Mouse (Mus musculus) heart, adult 11 months (tissue): ENCODE data around the gene Olfr523.
"Not testable (repeated sequence)": the region's sequence is repeated elsewhere in the genome, so short reads cannot be mapped to it uniquely, and the experiment has no call there.

ENCODE experiments used
- DNase-seq: peaks from one replicate; pipeline ENCODE4 v3.0.0; 2022

The Olfr523 gene

GRCm38 (mm10) chr7:140172936-140173335 lies at the start of gene Olfr523:
Olfr523 (plus strand) TSS chr7:140173217.
- peak; percentile 86 for DNase-seq

GRCm38 (mm10) chr7:140124382-140124781 lies 48.6 kb upstream of the Olfr523 start:
- DNase-seq: no peak

- peak; percentile 99 for DNase-seq
Measured at GRCm38 (mm10) chr7:140125278-140126021, 47.6 kb upstream of the Olfr523 start.

- DNase-seq: peak; percentile 93
Measured at GRCm38 (mm10) chr7:140126022-140126350, 47.0 kb upstream of the Olfr523 start.

- peak; percentile 92 for DNase-seq
Measured at GRCm38 (mm10) chr7:140126934-140127333, 46.1 kb upstream of the Olfr523 start.

GRCm38 (mm10) chr7:140127911-140128310 lies 45.1 kb upstream of the Olfr523 start:
- DNase-seq: peak; percentile 93

- not testable (repeated sequence) for DNase-seq
Measured at GRCm38 (mm10) chr7:140132184-140132583, 40.8 kb upstream of the Olfr523 start.

- not testable (repeated sequence) for DNase-seq
Measured at GRCm38 (mm10) chr7:140134033-140134432, 39.0 kb upstream of the Olfr523 start.

- no peak for DNase-seq
Measured at GRCm38 (mm10) chr7:140135106-140135770, 37.8 kb upstream of the Olfr523 start.

- DNase-seq: peak; percentile 99
Measured at GRCm38 (mm10) chr7:140137135-140138020, 35.6 kb upstream of the Olfr523 start, which contains the start of gene Mtg1. Mtg1 (plus strand) TSS chr7:140137564.

GRCm38 (mm10) chr7:140138021-140138310 lies 35.1 kb upstream of the Olfr523 start:
- no peak for DNase-seq

GRCm38 (mm10) chr7:140141350-140141749 lies 31.7 kb upstream of the Olfr523 start:
- DNase-seq: peak; percentile 94

GRCm38 (mm10) chr7:140144550-140144949 lies 28.5 kb upstream of the Olfr523 start:
- DNase-seq: peak; percentile 65

GRCm38 (mm10) chr7:140153383-140153782 lies 19.6 kb upstream of the Olfr523 start:
- DNase-seq: peak; percentile 87

- DNase-seq: no peak
Measured at GRCm38 (mm10) chr7:140153829-140154217, 19.2 kb upstream of the Olfr523 start.

GRCm38 (mm10) chr7:140154218-140154927 lies 18.6 kb upstream of the Olfr523 start, which contains the start of gene Sprn:
Sprn (minus strand) TSS chr7:140154877.
- DNase-seq: peak; percentile 85

- peak; percentile 64 for DNase-seq
Measured at GRCm38 (mm10) chr7:140160363-140160762, 12.7 kb upstream of the Olfr523 start.

GRCm38 (mm10) chr7:140164664-140165063 lies 8.4 kb upstream of the Olfr523 start, which contains the start of gene Olfr522:
Olfr522 (minus strand) TSS chr7:140164764.
- peak; percentile 53 for DNase-seq

- no peak for DNase-seq
Measured at GRCm38 (mm10) chr7:140167950-140168349, 5.1 kb upstream of the Olfr523 start.

GRCm38 (mm10) chr7:140169386-140169785 lies 3.6 kb upstream of the Olfr523 start:
- DNase-seq: no peak

GRCm38 (mm10) chr7:140170863-140171262 lies 2.2 kb upstream of the Olfr523 start:
- DNase-seq: peak; percentile 57

- DNase-seq: peak; percentile 77
Measured at GRCm38 (mm10) chr7:140179176-140179575, 6.2 kb downstream of the Olfr523 start.

- DNase-seq: no peak
Measured at GRCm38 (mm10) chr7:140180692-140181091, 7.7 kb downstream of the Olfr523 start.
